Mouse (Mus musculus) ES-Bruce4 (cell line): ENCODE measurements at regions not wholly inside any gene's neighbourhood (a gene's known extent, or its start where the extent isn't known, plus 50 kb on each side); places are given as distances from the start of the nearest gene placed in this dataset.

Source experiments
- CTCF ChIP-seq: IDR thresholded peaks from one replicate; pipeline ENCODE4 v1.8.1; 2011; ENCODE audit warnings: low read depth, low read length
- EP300 ChIP-seq: IDR thresholded peaks from 2 replicates; pipeline ENCODE4 v1.6.1; 2011; ENCODE audit warnings: low read depth, low read length; ENCODE audit not compliant: insufficient read depth
- POLR2A ChIP-seq: IDR thresholded peaks from one replicate; pipeline ENCODE4 v1.8.1; 2011; ENCODE audit warnings: low read length; ENCODE audit not compliant: insufficient read depth

GRCm38 (mm10) chr4:55695246-55695645 lies 163.0 kb upstream of the Klf4 start:
- TF ChIP-seq CTCF (no peak), POLR2A (no peak), EP300 (no peak)
